Mouse (Mus musculus) stomach, adult 2 months (tissue): Measurements from ENCODE around the gene Adamtsl5. TPM values are rescaled to one million over a fixed set of nuclear protein-coding genes. Genes with fewer than 3 reads are reported as not detected.

ENCODE experiments used
- polyA plus RNA-seq: library from polyadenylated mRNA; depleted of rRNA; stranded (reverse); fragments of >200 nt; gene quantifications from 2 replicates; pipeline ENCODE4 v1.2.3, GENCODE M21; 2012; rRNA removed

Adamtsl5 gene
- polyA plus RNA-seq, result 19.8 and 25.0 TPM in 2 replicates

GRCm38 (mm10) chr10:80348244-80348781 is at the start of gene Adamtsl5:
Gene Adamtsl5, minus strand, starts transcription at chr10:80348412.

GRCm38 (mm10) chr10:80387522-80387959 is 39.3 kb upstream of the Adamtsl5 start, which contains the start of gene Mex3d:
Gene Mex3d, minus strand, starts transcription at chr10:80387659.

DNA sequence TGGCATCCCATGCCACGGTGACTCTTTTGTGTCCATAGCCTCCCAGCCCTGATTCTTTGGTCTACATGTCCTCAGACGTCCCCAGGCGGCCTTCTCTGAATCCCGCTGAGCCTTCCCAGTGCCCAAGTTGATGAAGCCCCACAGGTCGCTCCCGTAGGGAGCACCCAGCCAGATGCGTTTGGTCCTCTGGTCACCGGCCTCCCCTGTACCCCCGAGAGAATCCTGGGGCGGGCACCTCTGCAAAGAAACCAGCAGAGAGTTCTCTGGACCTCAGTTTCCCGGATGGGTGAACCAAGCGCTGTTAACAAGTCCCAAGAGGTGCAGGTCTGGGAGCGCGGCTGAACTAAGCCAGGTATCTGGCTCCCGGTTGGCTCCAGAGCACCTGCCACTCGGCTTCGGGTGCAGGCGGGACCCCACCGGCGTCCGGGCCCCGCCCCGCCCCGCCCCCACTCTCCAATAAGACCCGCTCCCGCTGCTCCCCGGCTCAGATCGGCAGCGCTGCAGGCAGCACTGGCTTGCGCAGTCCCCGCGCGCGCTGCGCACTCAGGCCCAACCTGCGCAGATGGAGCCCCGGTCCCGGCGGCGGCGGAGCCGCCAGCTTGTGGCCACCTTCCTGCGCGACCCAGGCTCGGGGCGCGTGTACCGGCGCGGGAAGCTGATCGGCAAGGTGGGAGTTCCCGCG is 7.9 kb upstream of the Adamtsl5 start, which contains the start of gene Plk5:
Plk5 (plus strand) TSS at position 459 of the 682 bp plus-strand sequence.

DNA sequence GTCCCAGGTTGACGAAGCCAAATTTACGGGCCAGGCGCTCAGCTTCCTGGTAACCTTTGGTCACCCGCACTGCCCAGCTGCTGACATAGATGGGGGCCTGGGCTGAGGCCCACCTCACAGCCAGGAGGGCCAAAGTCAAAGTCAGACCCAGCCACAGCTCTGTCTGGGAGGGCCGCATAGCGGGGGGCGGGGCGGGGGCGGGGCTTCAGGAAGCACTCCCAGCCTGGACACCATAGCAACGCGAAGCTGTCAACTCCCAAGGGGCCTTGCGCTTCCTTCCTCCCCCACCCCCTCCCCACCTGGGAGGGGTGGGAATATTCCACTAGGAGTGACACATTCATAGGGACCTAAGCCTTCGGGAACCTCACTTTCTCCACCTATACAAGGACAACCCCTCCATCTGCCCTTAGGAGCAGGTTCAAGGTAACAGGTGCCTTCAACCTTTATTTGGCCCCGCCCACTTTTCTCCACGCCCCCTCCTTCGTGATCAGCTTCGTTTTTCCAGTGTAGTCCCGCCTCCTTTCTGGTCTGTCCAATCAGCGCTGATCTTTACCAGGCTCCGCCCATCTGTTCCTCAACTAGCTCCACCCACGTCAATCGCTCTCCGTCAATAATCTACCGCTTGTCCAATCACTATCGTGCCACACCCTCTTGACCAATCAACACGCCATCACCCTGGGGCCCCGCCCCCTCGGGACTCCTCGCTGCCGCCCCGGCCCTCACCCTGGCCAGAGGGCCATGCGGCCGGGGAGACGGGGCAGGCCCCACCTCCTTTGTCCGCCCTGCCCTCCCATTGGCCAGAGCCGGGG is 18.7 kb downstream of the Adamtsl5 start, which contains the start of the genes Pcsk4 and Reep6:
Pcsk4 (minus strand) TSS at position 226 of the 809 bp plus-strand sequence.
Reep6 (plus strand) TSS at position 681 of the 809 bp plus-strand sequence.

DNA sequence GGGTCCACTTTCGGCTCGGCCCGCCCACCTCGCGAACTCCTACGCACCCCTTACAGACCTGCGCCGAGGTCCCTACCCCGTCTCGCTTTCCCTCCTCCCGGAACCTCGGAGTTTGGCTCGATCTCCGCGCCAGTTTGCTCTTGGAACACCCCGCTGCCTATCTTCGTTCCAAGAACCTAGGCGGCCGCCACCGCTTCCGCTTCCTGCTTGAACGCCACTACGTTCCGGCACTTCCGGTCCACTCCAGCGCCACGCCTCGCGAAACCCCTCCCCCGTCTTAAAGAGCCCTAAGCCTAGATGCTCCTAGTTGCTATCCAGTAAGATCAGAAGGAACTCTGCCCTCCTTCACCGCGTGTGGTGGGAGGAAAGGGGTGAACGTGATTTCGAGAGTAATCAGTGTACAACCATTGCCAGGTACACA is 27.9 kb downstream of the Adamtsl5 start, which contains the start of gene 2310011J03Rik:
2310011J03Rik (minus strand) TSS at position 198 of the 421 bp plus-strand sequence.

DNA sequence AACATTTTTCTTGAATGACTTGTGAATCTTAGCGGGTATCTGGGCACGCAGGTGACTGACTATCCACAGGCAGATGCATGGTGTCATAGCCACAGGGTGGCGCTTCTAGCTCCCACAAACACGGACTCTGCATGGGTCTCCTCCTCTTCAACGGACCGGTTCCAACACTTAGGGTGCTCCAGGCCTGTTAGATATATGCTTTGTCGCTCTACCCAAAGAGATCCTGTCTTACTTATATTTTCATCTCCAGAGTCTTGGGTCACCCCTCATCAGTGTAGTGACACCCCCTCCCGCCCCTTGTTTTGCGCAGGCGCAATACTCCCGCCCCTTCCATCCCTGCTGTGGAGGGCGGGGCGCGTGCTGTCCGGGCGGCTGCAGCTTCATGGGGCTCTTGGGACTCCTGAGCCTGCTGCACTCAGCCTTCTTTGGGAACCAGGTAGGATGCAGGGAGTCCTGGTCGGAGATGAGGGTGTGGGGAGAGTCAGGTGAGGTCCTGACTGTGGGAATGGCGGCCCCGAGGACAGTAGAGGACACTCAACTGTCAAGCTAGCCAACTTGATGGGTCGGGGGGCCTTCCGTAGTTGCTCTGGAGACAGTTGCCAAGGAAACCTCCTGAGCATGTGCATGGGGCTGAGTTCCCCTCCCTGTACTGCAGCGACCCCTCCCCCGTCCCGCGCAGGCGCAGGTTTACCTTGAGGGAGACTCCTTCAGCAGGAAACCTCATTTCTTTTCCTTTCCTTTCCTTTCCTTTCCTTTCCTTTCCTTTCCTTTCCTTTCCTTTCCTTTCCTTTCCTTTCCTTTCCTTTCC is 52.4 kb downstream of the Adamtsl5 start, which contains the start of gene Apc2:
Apc2 (plus strand) TSS at position 360 of the 808 bp plus-strand sequence.

GRCm38 (mm10) chr10:80292251-80293146 is 55.7 kb downstream of the Adamtsl5 start, which contains the start of gene Rps15:
Gene Rps15, plus strand, starts transcription at chr10:80292453.

Other genes with a start within 250 kb of the Adamtsl5 start
- 25.7 and 25.9 TPM in 2 replicates for gene Sbno2, start 242.8 kb downstream of the Adamtsl5 start, polyA plus RNA-seq
- gene Stk11, start 232.6 kb downstream of the Adamtsl5 start, polyA plus RNA-seq, result 89.6 and 104 TPM in 2 replicates
- gene Atp5d, start 209.8 kb downstream of the Adamtsl5 start, polyA plus RNA-seq, result 2,554 and 5,321 TPM in 2 replicates
- 18.7 and 25.0 TPM in 2 replicates for gene Cbarp, start 207.6 kb downstream of the Adamtsl5 start, polyA plus RNA-seq
- 112 and 128 TPM in 2 replicates for gene Midn, start 200.1 kb downstream of the Adamtsl5 start, polyA plus RNA-seq
- 45.7 and 52.7 TPM in 2 replicates for gene Cirbp, start 182.4 kb downstream of the Adamtsl5 start, polyA plus RNA-seq
- 10.9 TPM in 2 replicates for gene 1600002K03Rik, start 175.5 kb downstream of the Adamtsl5 start, polyA plus RNA-seq
- gene Efna2, start 168.9 kb downstream of the Adamtsl5 start, polyA plus RNA-seq, result 4.5 and 6.8 TPM in 2 replicates
- 11.7 and 16.0 TPM in 2 replicates for gene Mum1, start 122.0 kb downstream of the Adamtsl5 start, polyA plus RNA-seq
- gene Ndufs7, start 99.3 kb downstream of the Adamtsl5 start, polyA plus RNA-seq, result 611 and 945 TPM in 2 replicates
- 17.6 and 31.4 TPM in 2 replicates for gene Gamt, start 87.4 kb downstream of the Adamtsl5 start, polyA plus RNA-seq
- gene Dazap1, start 86.9 kb downstream of the Adamtsl5 start, polyA plus RNA-seq, result 56.6 and 62.6 TPM in 2 replicates
- 607 and 796 TPM in 2 replicates for gene Rps15, start 56.0 kb downstream of the Adamtsl5 start, polyA plus RNA-seq
- gene Apc2, start 52.4 kb downstream of the Adamtsl5 start, polyA plus RNA-seq, result 0.72 and 0.77 TPM in 2 replicates
- gene 2310011J03Rik, start 27.9 kb downstream of the Adamtsl5 start, polyA plus RNA-seq, result 36.0 and 44.8 TPM in 2 replicates
- gene Pcsk4, start 18.9 kb downstream of the Adamtsl5 start, polyA plus RNA-seq, result 5.0 and 5.9 TPM in 2 replicates
- gene Reep6, start 18.5 kb downstream of the Adamtsl5 start, polyA plus RNA-seq, result 5.4 and 6.8 TPM in 2 replicates
- gene Plk5, start 8.0 kb upstream of the Adamtsl5 start, polyA plus RNA-seq, result 0.57 and 0.63 TPM in 2 replicates
- gene Mex3d, start 39.2 kb upstream of the Adamtsl5 start, polyA plus RNA-seq, result 11.5 and 24.4 TPM in 2 replicates
- 66.7 and 84.7 TPM in 2 replicates for gene Mbd3, start 51.1 kb upstream of the Adamtsl5 start, polyA plus RNA-seq
- gene Uqcr11, start 58.4 kb upstream of the Adamtsl5 start, polyA plus RNA-seq, result 1,239 and 1,853 TPM in 2 replicates
- 34.4 and 36.4 TPM in 2 replicates for gene Tcf3, start 85.2 kb upstream of the Adamtsl5 start, polyA plus RNA-seq
- gene Onecut3, start 146.4 kb upstream of the Adamtsl5 start, polyA plus RNA-seq, result 1.2 and 1.8 TPM in 2 replicates
- not detected in 2 replicates for gene Atp8b3, start 190.7 kb upstream of the Adamtsl5 start, polyA plus RNA-seq
- 24.4 and 24.8 TPM in 2 replicates for gene Rexo1, start 213.1 kb upstream of the Adamtsl5 start, polyA plus RNA-seq
- gene Klf16, start 228.9 kb upstream of the Adamtsl5 start, polyA plus RNA-seq, result 17.2 and 26.0 TPM in 2 replicates
- gene Abhd17a, start 241.9 kb upstream of the Adamtsl5 start, polyA plus RNA-seq, result 263 and 463 TPM in 2 replicates